Mouse (Mus musculus) forebrain, embryonic 11.5 days (tissue): Measurements from ENCODE around the gene Slc6a9. TPM values are rescaled to one million over a fixed set of nuclear protein-coding genes. Genes with fewer than 3 reads are reported as not detected.

Experiments
- ATAC-seq: fragments of 200-750 bp; cut with Nextera tagmentation; replicated peaks from 2 replicates; pipeline ENCODE4 v1.8.0; 2017; ENCODE audit warnings: moderate TSS enrichment; ENCODE audit not compliant: low FRiP score
- DNase-seq: peaks from one replicate; pipeline ENCODE4 v3.0.0-alpha.2; 2017; ENCODE audit warnings: low spot score
- H3K27ac ChIP-seq: fragments of 300-500 bp; sonication (generic); 2 replicates; pipeline ENCODE4 v1.5.1; 2014; ENCODE audit warnings: low read depth, low read length
- H3K27me3 ChIP-seq: fragments of 300-500 bp; sonication (generic); 2 replicates; pipeline ENCODE4 v1.6.1; 2014; ENCODE audit warnings: mild to moderate bottlenecking, low read length, mixed read lengths; ENCODE audit not compliant: control insufficient read depth, insufficient read depth
- H3K36me3 ChIP-seq: fragments of 300-500 bp; sonication (generic); 2 replicates; pipeline ENCODE4 v1.6.1; 2014; ENCODE audit warnings: mild to moderate bottlenecking, low read length, moderate library complexity, mixed read lengths; ENCODE audit not compliant: control insufficient read depth, insufficient read depth
- H3K4me1 ChIP-seq: fragments of 300-500 bp; sonication (generic); replicated peaks from 2 replicates; pipeline ENCODE4 v1.6.1; 2014; ENCODE audit warnings: low read length, mixed read lengths; ENCODE audit not compliant: control insufficient read depth, insufficient read depth
- H3K4me2 ChIP-seq: fragments of 300-500 bp; sonication (generic); 2 replicates; pipeline ENCODE4 v1.6.1; 2014; ENCODE audit warnings: low read depth, mild to moderate bottlenecking, low read length, moderate library complexity, mixed read lengths; ENCODE audit not compliant: severe bottlenecking
- H3K4me3 ChIP-seq: fragments of 300-500 bp; sonication (generic); 2 replicates; pipeline ENCODE4 v1.5.1; 2014; ENCODE audit warnings: low read depth, low read length
- H3K9ac ChIP-seq: fragments of 300-500 bp; sonication (generic); 2 replicates; pipeline ENCODE4 v1.6.1; 2014; ENCODE audit warnings: low read length
- H3K9me3 ChIP-seq: fragments of 300-500 bp; sonication (generic); 2 replicates; pipeline ENCODE4 v1.6.1; 2016; ENCODE audit warnings: low read length, mixed read lengths; ENCODE audit not compliant: control insufficient read depth
- WGBS: fragments of 180-500 bp; shearing (Covaris S2); extraction: QIAGEN DNeasy Blood & Tissue Kit; methylation state at CpG from one replicate; pipeline ENCODE4 v1.1.7; 2014; 5-methylcytosine and 5-hydroxymethylcytosine counted together
- polyA plus RNA-seq: library from polyadenylated mRNA; unstranded; fragments of >200 nt; fragmentation: Nextera tagmentation; extraction: Ambion mirVana; gene quantifications from 2 replicates; pipeline ENCODE4 v1.2.1, GENCODE M21; 2014

Slc6a9 gene
- polyA plus RNA-seq, 1 experiment from 2014 or later = 8.1 TPM

DNA sequence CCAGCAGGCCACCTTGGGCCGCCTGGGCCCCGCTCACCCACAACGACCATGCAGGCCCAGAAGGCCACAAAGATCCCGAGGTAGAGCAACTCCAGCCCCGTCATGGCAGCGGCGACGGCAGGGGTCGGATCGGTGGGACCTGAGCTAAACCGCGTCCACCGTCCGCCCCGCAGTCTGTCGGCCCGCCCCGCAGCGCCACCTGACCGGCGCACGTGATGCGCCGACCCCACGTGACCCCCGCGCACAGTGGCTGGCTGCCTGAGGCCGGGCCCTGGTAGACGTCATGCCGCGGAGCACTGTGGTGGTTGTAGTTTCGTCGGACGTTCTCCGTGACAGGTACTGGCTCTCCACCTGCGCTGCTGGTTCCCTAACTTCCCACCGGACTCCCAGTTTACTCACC, 52.8 kb downstream of the Slc6a9 start, which contains the start of gene Atp6v0b:
Atp6v0b (minus strand) TSS at position 201 of the 400 bp plus-strand sequence.
- H3K4me1 ChIP-seq = peaks cover 26% of the 10 kb centered on the region
- peak within 1 kb of the TSS; percentile 31; the same call in 1 of the 2 replicates for H3K27ac ChIP-seq
- no peaks in the 10 kb centered on the region for H3K27me3 ChIP-seq
- ATAC-seq = peak; percentile 88
- H3K36me3 ChIP-seq = no peaks in the 10 kb centered on the region; the same call in 1 of the 2 replicates
- H3K4me2 ChIP-seq = peak within 1 kb of the TSS; percentile 91
- H3K9ac ChIP-seq = peak within 1 kb of the TSS; percentile 82
- peak; percentile 95 for DNase-seq
- no peaks in the 10 kb centered on the region for H3K9me3 ChIP-seq
- WGBS = under 1% methylated on average over 35 of the region's 37 CpGs
- peak within 1 kb of the TSS; percentile 87 for H3K4me3 ChIP-seq

DNA sequence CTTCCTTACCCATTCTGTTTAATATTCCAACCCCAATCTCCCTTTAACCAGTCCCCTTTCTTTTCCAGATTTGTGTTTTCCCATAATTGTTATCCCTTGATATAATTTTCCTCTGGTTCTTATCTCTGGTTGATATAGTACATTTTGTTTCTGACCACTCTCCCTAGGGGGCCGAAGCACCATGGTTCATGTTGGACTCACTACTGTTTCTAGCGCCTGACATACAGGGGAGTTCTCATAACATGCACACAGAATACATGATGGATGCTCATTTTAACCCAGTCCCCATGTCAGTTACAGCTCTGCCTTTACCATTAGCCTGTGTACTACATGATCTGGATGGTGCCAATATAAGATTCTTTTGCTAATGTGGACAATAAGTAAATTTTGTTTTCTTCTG, 53.6 kb downstream of the Slc6a9 start:
- H3K9me3 ChIP-seq = no peaks in the 10 kb centered on the region
- H3K9ac ChIP-seq = no peak overlapping the region
- H3K36me3 ChIP-seq = no peaks in the 10 kb centered on the region; the same call in 1 of the 2 replicates
- H3K27me3 ChIP-seq = no peaks in the 10 kb centered on the region
- H3K4me1 ChIP-seq = peaks cover 26% of the 10 kb centered on the region
- peak overlapping the region; percentile 87 for H3K4me3 ChIP-seq
- H3K27ac ChIP-seq = no peak overlapping the region
- ATAC-seq = no peak
- DNase-seq = no peak
- WGBS = 73% methylated on average over 2 of the region's 2 CpGs
- H3K4me2 ChIP-seq = peak overlapping the region; percentile 91; the same call in 1 of the 2 replicates

DNA sequence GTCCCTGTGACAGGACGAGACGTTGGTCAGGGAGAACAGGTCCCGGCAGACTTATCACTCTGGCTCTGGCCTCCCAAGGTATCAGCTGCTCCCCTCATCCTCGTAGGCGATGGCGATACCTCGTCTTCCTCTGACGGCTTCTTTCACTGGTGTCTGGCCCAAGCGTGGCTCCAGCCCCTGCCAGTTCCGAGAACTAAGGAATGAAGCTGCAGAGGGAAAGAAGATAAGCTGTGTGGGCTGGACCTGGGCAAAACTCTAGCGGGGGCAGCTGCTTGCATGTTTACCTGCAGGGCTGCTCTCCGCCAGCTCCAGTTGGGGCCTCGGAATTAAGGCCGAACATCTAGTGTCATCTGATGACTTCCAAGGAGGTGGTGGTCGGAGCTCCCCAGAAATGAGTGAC, 55.2 kb downstream of the Slc6a9 start:
- Histone ChIP-seq H3K4me2 (no peak overlapping the region), H3K27ac (no peak overlapping the region), H3K4me3 (no peak overlapping the region), H3K36me3 (no peaks in the 10 kb centered on the region; the same call in 1 of the 2 replicates), H3K27me3 (no peaks in the 10 kb centered on the region), H3K4me1 (peaks cover 19% of the 10 kb centered on the region), H3K9me3 (no peaks in the 10 kb centered on the region), H3K9ac (no peak overlapping the region)
- WGBS = 90% methylated on average over 15 of the region's 15 CpGs
- ATAC-seq (no peak), DNase-seq (no peak)

DNA sequence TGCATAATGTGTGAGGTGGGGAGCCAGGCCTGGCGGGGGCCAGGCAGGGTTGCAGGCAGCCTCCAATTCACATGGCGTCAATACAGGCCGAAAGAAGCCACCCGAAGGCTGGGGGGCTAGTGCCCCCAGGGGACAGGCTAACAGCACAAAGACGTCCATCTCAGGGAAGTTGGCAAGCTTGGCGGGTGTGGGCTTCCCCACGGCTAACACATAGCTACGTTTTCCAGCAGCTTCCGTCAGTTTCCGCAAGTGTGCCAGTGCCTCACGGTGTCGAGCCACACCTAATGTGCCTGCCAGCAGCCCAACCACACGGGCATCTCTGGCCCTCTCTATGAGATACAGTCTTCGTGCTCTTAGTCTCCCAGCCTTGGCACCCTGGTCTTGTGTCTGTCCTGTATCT, 55.7 kb downstream of the Slc6a9 start:
- Histone ChIP-seq H3K4me1 (peaks cover 19% of the 10 kb centered on the region), H3K4me3 (no peak overlapping the region)
- no peak for ATAC-seq

DNA sequence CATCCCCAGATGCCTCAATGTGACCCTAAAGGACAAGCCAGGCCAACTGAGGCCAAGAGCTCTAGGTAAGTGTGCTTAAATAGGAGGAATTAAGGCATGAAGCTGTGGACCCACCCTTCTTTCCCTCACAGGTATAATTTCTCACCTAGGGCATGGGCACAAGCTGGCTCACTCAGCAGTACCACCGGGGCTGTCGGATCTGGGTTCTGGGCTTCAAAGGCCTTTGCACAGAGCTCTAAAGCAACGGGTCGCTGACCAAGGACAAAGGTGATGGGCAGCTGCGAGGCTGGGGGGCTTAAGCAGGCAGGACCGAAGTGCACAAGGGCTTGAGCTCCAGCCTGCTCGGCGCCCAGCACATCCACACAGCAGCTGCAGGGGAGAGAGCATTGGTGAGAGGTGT, 56.4 kb downstream of the Slc6a9 start:
- no peaks in the 10 kb centered on the region for H3K27me3 ChIP-seq
- H3K4me3 ChIP-seq = peak overlapping the region; percentile 75; the same call in 1 of the 2 replicates
- DNase-seq = no peak
- no peak for ATAC-seq
- no peak overlapping the region for H3K9ac ChIP-seq
- no peaks in the 10 kb centered on the region; the same call in 1 of the 2 replicates for H3K36me3 ChIP-seq
- no peaks in the 10 kb centered on the region for H3K9me3 ChIP-seq
- 66% methylated on average over 8 of the region's 8 CpGs for WGBS
- H3K27ac ChIP-seq = no peak overlapping the region
- H3K4me2 ChIP-seq = peak overlapping the region; percentile 74; the same call in 1 of the 2 replicates
- peaks cover 19% of the 10 kb centered on the region for H3K4me1 ChIP-seq

More for the DNA sequence above, 55.7 kb downstream of the Slc6a9 start:
- WGBS = 90% methylated on average over 14 of the region's 14 CpGs
- Histone ChIP-seq H3K9me3 (no peaks in the 10 kb centered on the region), H3K36me3 (no peaks in the 10 kb centered on the region; the same call in 1 of the 2 replicates), H3K27ac (no peak overlapping the region), H3K27me3 (no peaks in the 10 kb centered on the region), H3K9ac (no peak overlapping the region), H3K4me2 (no peak overlapping the region)
- no peak for DNase-seq

DNA sequence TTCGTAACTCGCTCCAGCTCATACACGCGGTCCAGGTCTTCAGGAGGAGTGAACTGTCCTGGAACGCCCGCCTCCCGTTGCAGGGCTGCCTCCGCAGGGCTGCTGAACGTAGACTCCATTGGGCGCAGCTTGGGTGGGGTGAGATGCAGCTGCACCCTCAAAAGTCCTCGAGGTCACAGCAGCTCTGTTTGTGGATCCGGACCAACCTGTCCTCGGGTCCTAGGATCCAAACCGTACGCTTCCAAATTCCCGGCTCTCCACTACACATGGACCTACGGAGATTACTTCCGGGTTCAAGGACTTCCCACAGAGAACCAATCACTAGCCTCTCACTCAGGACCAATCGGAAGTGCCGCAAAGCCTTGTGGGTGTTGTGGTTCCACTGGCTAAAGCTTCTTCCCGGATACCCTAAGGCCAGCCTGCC, 57.4 kb downstream of the Slc6a9 start, which contains the start of gene Dph2:
Dph2 (minus strand) TSS at position 295 of the 424 bp plus-strand sequence.
- peak within 1 kb of the TSS; percentile 75 for H3K4me3 ChIP-seq
- peak; percentile 86 for DNase-seq
- H3K27me3 ChIP-seq = no peaks in the 10 kb centered on the region
- no peak within 1 kb of the TSS for H3K27ac ChIP-seq
- H3K9ac ChIP-seq = peak within 1 kb of the TSS; percentile 61
- WGBS = under 1% methylated on average over 21 of the region's 21 CpGs
- no peaks in the 10 kb centered on the region for H3K9me3 ChIP-seq
- H3K4me1 ChIP-seq = peaks cover 14% of the 10 kb centered on the region
- peak within 1 kb of the TSS; percentile 74 for H3K4me2 ChIP-seq
- no peaks in the 10 kb centered on the region; the same call in 1 of the 2 replicates for H3K36me3 ChIP-seq
- peak; percentile 89 for ATAC-seq

DNA sequence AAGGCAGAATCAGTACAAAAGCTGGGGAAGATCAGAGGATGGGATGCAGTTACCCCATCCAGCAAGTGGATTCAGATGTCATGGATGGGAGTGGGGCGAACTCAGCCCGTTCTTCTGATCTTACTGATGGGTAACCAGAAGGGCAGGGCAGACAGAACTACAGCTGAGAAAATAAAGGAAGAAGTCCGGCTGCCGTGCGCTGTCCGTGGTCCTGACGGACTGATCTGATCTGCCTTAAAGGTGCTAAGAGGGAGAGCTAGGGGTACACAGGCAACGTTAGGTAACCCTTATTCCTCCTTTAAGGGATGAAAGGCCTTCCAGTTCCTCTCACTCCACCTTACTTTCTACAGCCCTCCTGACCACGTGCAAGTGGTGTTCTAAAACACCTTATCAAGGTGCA, 59.1 kb downstream of the Slc6a9 start:
- WGBS = 23% methylated on average over 9 of the region's 9 CpGs
- H3K9ac ChIP-seq = no peak overlapping the region
- ATAC-seq = no peak

DNA sequence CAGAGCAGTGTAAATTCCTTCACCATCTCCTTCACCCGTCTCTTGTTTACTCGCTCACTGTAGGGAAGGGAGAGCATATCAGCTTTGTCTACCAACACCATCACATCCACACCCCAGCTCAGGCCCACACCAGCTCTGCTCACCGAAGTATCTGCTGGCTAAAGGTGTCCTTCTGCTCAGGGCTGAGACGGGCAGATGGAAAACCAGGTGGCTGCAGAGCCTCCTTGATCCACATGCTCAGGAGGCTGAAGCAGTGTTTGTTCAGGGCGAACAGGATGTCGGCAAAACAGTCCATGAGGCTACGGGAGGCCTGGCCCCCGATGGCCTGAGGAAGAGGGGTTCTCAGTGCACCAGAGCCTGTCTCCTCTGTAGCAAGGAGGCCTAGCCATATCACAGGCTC, 60.3 kb downstream of the Slc6a9 start:
- no peak overlapping the region for H3K4me3 ChIP-seq
- H3K27me3 ChIP-seq = no peaks in the 10 kb centered on the region
- H3K9ac ChIP-seq = no peak overlapping the region
- no peak for ATAC-seq
- no peaks in the 10 kb centered on the region for H3K9me3 ChIP-seq
- WGBS = 97% methylated on average over 8 of the region's 8 CpGs
- H3K36me3 ChIP-seq = no peaks in the 10 kb centered on the region; the same call in 1 of the 2 replicates
- no peak for DNase-seq
- H3K4me1 ChIP-seq = peaks cover 11% of the 10 kb centered on the region
- H3K4me2 ChIP-seq = no peak overlapping the region
- H3K27ac ChIP-seq = no peak overlapping the region

More for the DNA sequence above, 59.1 kb downstream of the Slc6a9 start:
- H3K36me3 ChIP-seq = no peaks in the 10 kb centered on the region; the same call in 1 of the 2 replicates
- no peaks in the 10 kb centered on the region for H3K27me3 ChIP-seq
- H3K4me1 ChIP-seq = peaks cover 11% of the 10 kb centered on the region
- peak; percentile 75 for DNase-seq
- H3K9me3 ChIP-seq = no peaks in the 10 kb centered on the region
- H3K4me2 ChIP-seq = no peak overlapping the region
- no peak overlapping the region for H3K4me3 ChIP-seq
- H3K27ac ChIP-seq = no peak overlapping the region

DNA sequence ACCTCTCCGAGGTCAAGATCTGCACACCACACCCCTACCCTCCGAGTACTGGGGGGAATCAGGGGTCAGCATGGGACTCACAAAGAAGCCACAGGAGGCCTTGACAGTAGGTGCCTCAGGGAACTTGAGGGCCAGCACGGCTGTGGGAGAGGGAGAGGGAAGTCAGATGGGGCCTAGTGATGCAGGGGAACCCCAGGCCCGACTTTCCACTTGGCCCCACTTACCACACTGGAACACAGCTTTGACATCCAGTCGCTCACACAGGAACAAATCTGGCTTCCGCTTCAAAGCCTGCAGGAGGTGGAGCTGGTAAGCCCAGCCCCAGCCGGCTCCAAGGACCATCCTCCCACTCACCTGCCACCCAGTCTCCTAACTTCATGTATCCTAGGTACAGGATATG, 61.0 kb downstream of the Slc6a9 start:
- WGBS = 87% methylated on average over 7 of the region's 7 CpGs
- DNase-seq (no peak), ATAC-seq (no peak)
- H3K27me3 ChIP-seq = no peaks in the 10 kb centered on the region
- peaks cover 11% of the 10 kb centered on the region for H3K4me1 ChIP-seq
- no peak overlapping the region for H3K4me3 ChIP-seq
- H3K4me2 ChIP-seq = no peak overlapping the region
- peaks cover 4% of the 10 kb centered on the region; the same call in 1 of the 2 replicates for H3K36me3 ChIP-seq
- H3K27ac ChIP-seq = no peak overlapping the region
- no peaks in the 10 kb centered on the region for H3K9me3 ChIP-seq
- H3K9ac ChIP-seq = no peak overlapping the region
